Mouse (Mus musculus): ENCODE measurements at regions not wholly inside any gene's neighbourhood (a gene's known extent, or its start where the extent isn't known, plus 50 kb on each side); places are given as distances from the start of the nearest gene placed in this dataset.

DNA sequence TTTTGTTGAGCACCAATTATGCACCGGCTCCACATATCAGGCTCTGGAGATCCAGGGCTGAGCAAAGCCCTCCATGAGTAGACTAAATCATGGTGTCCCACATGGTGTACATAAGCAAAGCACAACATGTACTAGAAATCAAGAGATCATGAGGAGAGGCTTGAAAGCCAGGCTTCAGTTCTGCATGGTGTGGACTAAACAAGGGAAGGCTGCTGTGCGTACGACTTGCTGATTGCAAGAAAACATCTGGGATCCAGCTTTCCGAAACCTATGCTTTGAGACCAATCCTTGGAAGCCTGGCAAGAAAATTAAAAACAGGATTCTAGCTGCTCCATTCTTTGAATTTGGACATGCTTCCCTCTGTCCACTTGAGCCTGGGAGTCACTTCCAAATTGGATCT, 249.1 kb upstream of the Sp8 start:
- TF ChIP-seq CTCF (IDR thresholded peaks at IDR 0.05; ENCODE audit: low read depth, low read length) (no peak), GATA1 (IDR thresholded peaks at IDR 0.05; ENCODE audit: borderline replicate concordance, low read length) (no peak), TAL1 (conservative IDR thresholded peaks at IDR 0.05; ENCODE audit: low read depth, low read length) (no peak), GATA2 (IDR thresholded peaks at IDR 0.05; ENCODE audit: borderline replicate concordance, low read depth, low read length) (no peak), POLR2AphosphoS5 (IDR thresholded peaks at IDR 0.05; ENCODE audit: insufficient replicate concordance, low read depth, low read length) (no peak)
